12 mouse cellular contexts compared by ENCODE assay signal in the genomic region with DNA sequence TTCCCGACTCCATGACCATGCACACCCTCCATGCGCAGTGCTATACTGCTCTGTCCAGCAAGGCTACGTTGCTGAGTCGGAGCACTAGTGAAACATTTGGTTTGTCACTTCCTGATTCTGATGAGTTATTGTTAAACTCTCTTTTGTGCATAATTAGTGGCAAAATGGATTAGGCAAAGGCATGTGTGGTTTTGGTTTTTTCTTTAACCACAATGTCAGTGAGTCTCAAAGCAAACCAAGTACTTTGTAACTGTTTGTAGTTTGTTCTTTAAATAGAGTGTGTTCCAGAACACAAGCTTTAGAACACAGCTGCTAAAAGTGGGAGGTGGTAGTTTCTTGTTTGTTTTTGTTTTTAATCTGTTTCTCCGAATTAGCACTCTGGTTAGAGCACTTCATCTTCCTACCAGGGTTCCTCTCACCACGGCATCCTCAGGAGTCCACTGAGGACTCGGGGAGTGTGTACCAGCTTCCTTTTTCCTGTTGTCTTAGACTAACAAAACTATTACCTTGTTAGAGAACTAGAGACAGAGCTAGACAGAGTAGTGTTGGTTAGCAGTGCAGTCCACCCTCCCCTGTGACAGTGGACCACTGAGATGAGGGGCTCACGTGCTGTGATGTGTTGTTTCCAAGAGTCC. TPM values are rescaled to one million over a fixed set of nuclear protein-coding genes. Genes with fewer than 3 reads are reported as not detected.
DNase-seq lines count a peak whose midpoint lies in the region; ATAC-seq and TF ChIP-seq lines count a peak whose summit lies in the region.
"Had no signal": no experiment of that assay in that cellular context is flagged by ENCODE, and none has a peak within 500 bp of the region (broad histone marks: within the 10 kb centered on the region; RNA-seq: fewer than 3 reads in every experiment).

No protein-coding gene starts in this region.

- H3K27ac ChIP-seq in kidney, adult 2 months (ENCODE audit: insufficient read depth, low read depth, low read length): peak overlapping the region; percentile 58; the same call in 1 of the 2 replicates
- H3K27ac ChIP-seq: liver, embryonic 14.5 days had no signal

- peak; percentile 34 for DNase-seq in kidney, adult 2 months
- no peak for DNase-seq in kidney, adult 8-10 months
- peak; percentile 80 for DNase-seq in 416B (ENCODE audit: low read depth)
- DNase-seq in heart, adult 18-20 months: no peak
- DNase-seq in ovary, adult 18-20 months (ENCODE audit: low spot score): no peak
- DNase-seq: adrenal gland, adult 8-10 months; heart, postnatal 4 days; kidney, adult 11 months had no signal

- H3K36me3 ChIP-seq in kidney, adult 2 months (ENCODE audit: control insufficient read depth, insufficient read depth, low read length): no peaks in the 10 kb centered on the region; the same call in 1 of the 2 replicates

- 69% methylated on average over 8 of the region's 8 CpGs for WGBS in kidney, adult 2 months

- peak; percentile 87 for ATAC-seq in activated CD4-positive, CD25-positive, alpha-beta regulatory T cell, adult 4 months
- peak; percentile 86 for ATAC-seq in inflammation-experienced regulatory T-cells, adult 6 months
- ATAC-seq in erythroid progenitor cell, adult 5-6 weeks (replicated peaks; ENCODE audit: low FRiP score, poor library complexity, severe bottlenecking): no peak

- no peak overlapping the region for H3K4me3 ChIP-seq in kidney, adult 2 months (ENCODE audit: insufficient read depth, low read depth, low read length)

- H3K27me3 ChIP-seq in kidney, adult 2 months (replicated peaks; ENCODE audit: control insufficient read depth, insufficient read depth, low read length): no peaks in the 10 kb centered on the region

- no peak for TF ChIP-seq CTCF in kidney, adult 2 months (conservative IDR thresholded peaks at IDR 0.05; ENCODE audit: insufficient read depth, insufficient read length, low read depth, low read length)

- no peak for TF ChIP-seq POLR2A in kidney, adult 2 months (IDR thresholded peaks at IDR 0.05; ENCODE audit: low read depth, low read length)

- peaks cover 16% of the 10 kb centered on the region; the same call in 1 of the 2 replicates for H3K4me1 ChIP-seq in kidney, adult 2 months (ENCODE audit: control insufficient read depth, insufficient read depth, low read length)

RNA-seq across cellular contexts. Expression of a gene that starts 9.3 kb away (rescaled TPM):
- 27.3 and 30.0 TPM in 2 replicates for polyA plus RNA-seq in kidney, adult 2 months (2012; rRNA removed)
- under 1 TPM in 1 of 2 experiments, not detected in 1; 0.20 TPM for polyA plus RNA-seq in activated CD4-positive, CD25-positive, alpha-beta regulatory T cell, adult 4 months (2017; shearing (Covaris generic))
- polyA plus RNA-seq in inflammation-experienced regulatory T-cells, adult 6 months (2017; shearing (Covaris generic)): under 1 TPM; 0.16 to 0.61 (median 0.36) TPM
- 0.84 TPM in 1 of 2 replicates, not detected in the other for total RNA-seq in erythroid progenitor cell, adult 5-6 weeks (2015; ENCODE audit: low replicate concordance)
- not detected in 2 replicates for total RNA-seq in erythroid progenitor cell, adult 5-6 weeks (2017; ENCODE audit: low replicate concordance)
- total RNA-seq in heart, adult 18-20 months (2021): 1 to 10 TPM; 1.2 to 2.0 TPM

RNA-seq across cellular contexts. Expression of a gene that starts 48.7 kb away (rescaled TPM):
- 21.8 TPM in 2 replicates for polyA plus RNA-seq in kidney, adult 2 months (2012; rRNA removed)
- polyA plus RNA-seq in activated CD4-positive, CD25-positive, alpha-beta regulatory T cell, adult 4 months (2017; shearing (Covaris generic)): 10 to 100 TPM; 65.2 to 88.1 TPM
- polyA plus RNA-seq in inflammation-experienced regulatory T-cells, adult 6 months (2017; shearing (Covaris generic)): 100 to 1,000 TPM in 1 of 3 experiments, 10 to 100 TPM in 2; 63.8 to 103 (median 96.2) TPM
- total RNA-seq in erythroid progenitor cell, adult 5-6 weeks (2015; ENCODE audit: low replicate concordance): 27.4 and 31.9 TPM in 2 replicates
- total RNA-seq in erythroid progenitor cell, adult 5-6 weeks (2017; ENCODE audit: low replicate concordance): 20.1 and 41.5 TPM in 2 replicates
- total RNA-seq in heart, adult 18-20 months (2021): 10 to 100 TPM; 33.7 to 39.3 TPM

Comparison
In these comparisons a context has a peak if more than half of its experiments do, and no peak if none do; other contexts are left out.
1. DNase-seq: peak in kidney, adult 2 months (single experiment) and 416B (single experiment); none in kidney, adult 8-10 months (0 of 2), heart, adult 18-20 months (0 of 2) and ovary, adult 18-20 months (single experiment).
2. RNA of a gene that starts 9.3 kb away (polyA plus RNA-seq): 27.3 to 30.0 TPM in kidney, adult 2 months; 0.16 to 0.61 TPM in inflammation-experienced regulatory T-cells, adult 6 months and 0.20 TPM in activated CD4-positive, CD25-positive, alpha-beta regulatory T cell, adult 4 months; every median in the first group is over 10 times any median in the second.